Mouse (Mus musculus) kidney, adult 2 months (tissue): ENCODE data around the gene Uhrf2.

Experiments used
- CTCF ChIP-seq: fragments of 200-500 bp; conservative IDR thresholded peaks from 2 replicates; pipeline ENCODE4 v1.5.1; 2011; ENCODE audit warnings: low read depth, mild to moderate bottlenecking, control low read depth, low read length, moderate library complexity, mixed read lengths; ENCODE audit not compliant: insufficient read depth, insufficient read length
- POLR2A ChIP-seq: fragments of 200-500 bp; IDR thresholded peaks from one replicate; pipeline ENCODE4 v1.6.1; 2011; ENCODE audit warnings: low read depth, low read length, control low read depth

GRCm38 (mm10) chr19:30003621-30004020 lies 26.7 kb upstream of the Uhrf2 start, which contains the start of gene Trpd52l3:
- TF ChIP-seq POLR2A (no peak), CTCF (no peak)
